ENCODE assay signal across 13 mouse cellular contexts in the genomic region with DNA sequence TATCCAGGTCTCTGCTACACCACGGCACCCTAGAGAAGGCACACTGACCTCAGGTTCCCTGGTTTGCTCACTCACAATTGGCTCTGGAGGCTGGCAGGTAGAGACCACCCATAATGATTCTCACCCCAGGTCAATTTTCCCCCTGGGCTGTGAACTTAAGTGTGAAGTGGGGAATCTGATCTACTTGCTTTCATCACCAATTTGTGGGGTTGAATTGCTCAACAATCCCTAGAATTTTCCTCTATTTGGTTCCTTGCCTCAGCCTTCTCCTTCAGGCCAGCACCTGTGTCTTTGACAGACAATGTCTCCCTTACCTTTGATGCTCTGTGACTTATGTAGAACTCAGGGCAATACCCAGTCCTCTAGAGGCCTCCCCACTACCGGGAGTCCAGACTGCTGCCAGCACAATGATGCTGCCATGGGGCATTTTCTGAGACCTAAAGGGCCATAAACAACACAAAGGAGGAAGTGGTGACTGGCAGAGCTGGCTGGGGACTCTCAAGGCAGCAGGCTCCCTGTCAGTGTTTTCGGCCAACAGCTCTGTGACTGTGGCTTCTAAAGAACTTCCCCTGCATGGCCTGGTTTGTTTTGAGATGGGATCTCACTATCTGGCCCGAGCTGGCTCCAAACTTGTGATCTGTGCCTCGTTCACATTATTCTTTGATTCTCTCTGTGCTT.
DNase-seq lines count a peak whose midpoint lies in the region; ATAC-seq and TF ChIP-seq lines count a peak whose summit lies in the region.
"Had no signal": no experiment of that assay in that cellular context is flagged by ENCODE, and none has a peak within 500 bp of the region (broad histone marks: within the 10 kb centered on the region; RNA-seq: fewer than 3 reads in every experiment).

No protein-coding gene starts in this region.

- no peaks in the 10 kb centered on the region for H3K4me1 ChIP-seq in kidney, adult 2 months (ENCODE audit: control insufficient read depth, insufficient read depth, low read length)
- H3K4me1 ChIP-seq in CH12.LX (ENCODE audit: control insufficient read depth in 1 of 2, insufficient read depth in 2 of 2) = peaks cover 3 to 23% of the 10 kb centered on the region in 2 experiments; a peak in 3 of 4 replicates
- no peaks in the 10 kb centered on the region for H3K4me1 ChIP-seq in hindbrain, embryonic 16.5 days (ENCODE audit: control insufficient read depth, insufficient read depth, low read depth, low read length)
- 0 out of 2 replicates have a peak, but pooled peaks cover 2% of the 10 kb centered on the region for H3K4me1 ChIP-seq in forebrain, embryonic 16.5 days (replicated peaks; ENCODE audit: control insufficient read depth, insufficient read depth, low read length)

- TF ChIP-seq CTCF in kidney, adult 2 months (conservative IDR thresholded peaks at IDR 0.05; ENCODE audit: insufficient read depth, insufficient read length, low read depth, low read length) = no peak
- no peak for TF ChIP-seq CTCF in CH12.LX (conservative IDR thresholded peaks at IDR 0.05 in 1 of 2, IDR thresholded peaks at IDR 0.05 in 1 of 2; ENCODE audit: low read depth in 2 of 2, low read length in 2 of 2)

- dilution Hi-C loops in CH12.LX (cut with MboI; ENCODE audit: extremely low pct_ligation_motif_present, extremely low pct_unique_long_range_greater_than_20kb, low sequenced_read_pairs) = no loop called here

- H3K9me3 ChIP-seq in CH12.LX (replicated peaks; ENCODE audit: low read length) = no peaks in the 10 kb centered on the region
- H3K9me3 ChIP-seq in hindbrain, embryonic 16.5 days (ENCODE audit: control insufficient read depth, low read length) = no peaks in the 10 kb centered on the region
- H3K9me3 ChIP-seq in forebrain, embryonic 16.5 days (ENCODE audit: control insufficient read depth, low read length) = no peaks in the 10 kb centered on the region
- H3K9me3 ChIP-seq: forebrain, embryonic 13.5 days had no signal

- 60% methylated on average over 5 of the region's 5 CpGs for WGBS in kidney, adult 2 months
- WGBS in hindbrain, embryonic 16.5 days = 72% methylated on average over 5 of the region's 5 CpGs
- 65% methylated on average over 5 of the region's 5 CpGs for WGBS in forebrain, embryonic 16.5 days

- H3K79me2 ChIP-seq in CH12.LX (replicated peaks; ENCODE audit: control insufficient read depth, extremely low read depth, insufficient read depth, poor library complexity, severe bottlenecking) = no peaks in the 10 kb centered on the region

- no peak for TF ChIP-seq POLR2A in kidney, adult 2 months (IDR thresholded peaks at IDR 0.05; ENCODE audit: low read depth, low read length)
- no peak for TF ChIP-seq POLR2A in CH12.LX (IDR thresholded peaks at IDR 0.05; ENCODE audit: low read depth, low read length)

- TF ChIP-seq RAD21 in CH12.LX (IDR thresholded peaks at IDR 0.05; ENCODE audit: low read depth, low read length) = no peak

- in situ Hi-C loops in CH12.LX (cut with MboI; ENCODE audit: low pct_ligation_motif_present, low pct_unique_long_range_greater_than_20kb, low sequenced_read_pairs) = no loop called here

- no peak for TF ChIP-seq EP300 in CH12.LX (IDR thresholded peaks at IDR 0.05; ENCODE audit: low read length)

- no peak overlapping the region for H3K9ac ChIP-seq in CH12.LX (ENCODE audit: insufficient read depth, low read depth)
- H3K9ac ChIP-seq in hindbrain, embryonic 16.5 days (ENCODE audit: low read depth, low read length) = no peak overlapping the region
- no peak overlapping the region for H3K9ac ChIP-seq in forebrain, embryonic 16.5 days (replicated peaks; ENCODE audit: low read depth, low read length)
- H3K9ac ChIP-seq: forebrain, embryonic 13.5 days; lung, embryonic 14.5 days had no signal

- H3K4me2 ChIP-seq in CH12.LX (ENCODE audit: insufficient read depth, low read depth, poor library complexity, severe bottlenecking) = no peak overlapping the region
- no peak overlapping the region for H3K4me2 ChIP-seq in hindbrain, embryonic 16.5 days (ENCODE audit: low read length)
- no peak overlapping the region for H3K4me2 ChIP-seq in forebrain, embryonic 16.5 days (ENCODE audit: low read length)
- H3K4me2 ChIP-seq: forebrain, embryonic 13.5 days; lung, embryonic 14.5 days had no signal

- peak; percentile 12 for DNase-seq in kidney, adult 2 months
- no peak for DNase-seq in kidney, postnatal 4 days
- peak; percentile 49 for DNase-seq in CH12.LX (ENCODE audit: extremely low read depth)
- peak; percentile 23 to 25 for DNase-seq in heart, postnatal 36 days
- DNase-seq in gastrocnemius, postnatal 4 days (ENCODE audit: low spot score in 2 of 2) = no peak
- DNase-seq: adrenal gland, adult 8-10 months; embryo, embryonic 11 days; lung, embryonic 14.5 days had no signal

- no peak overlapping the region for H3K27ac ChIP-seq in kidney, adult 2 months (ENCODE audit: insufficient read depth, low read depth, low read length)
- no peak overlapping the region for H3K27ac ChIP-seq in CH12.LX (ENCODE audit: insufficient read depth, low read depth)
- no peak overlapping the region for H3K27ac ChIP-seq in hindbrain, embryonic 16.5 days (ENCODE audit: low read depth, low read length)
- no peak overlapping the region for H3K27ac ChIP-seq in forebrain, embryonic 16.5 days (ENCODE audit: low read length)
- H3K27ac ChIP-seq: forebrain, embryonic 13.5 days; layer of hippocampus, adult 2 months had no signal

- peak; percentile 91 for ATAC-seq in neutrophil, adult 5-6 weeks (ENCODE audit: extremely low read depth, insufficient number of reproducible peaks, low FRiP score, poor library complexity, severe bottlenecking)
- no peak for ATAC-seq in hindbrain, embryonic 16.5 days
- no peak for ATAC-seq in forebrain, embryonic 16.5 days
- ATAC-seq: forebrain, embryonic 13.5 days had no signal

- H3K4me3 ChIP-seq in kidney, adult 2 months (ENCODE audit: insufficient read depth, low read depth, low read length) = no peak overlapping the region
- H3K4me3 ChIP-seq in CH12.LX (replicated peaks in 1 of 3; ENCODE audit: low read depth in 2 of 3, low read length in 2 of 3, poor library complexity in 1 of 3) = no peak overlapping the region
- H3K4me3 ChIP-seq in hindbrain, embryonic 16.5 days (ENCODE audit: low read length) = no peak overlapping the region
- H3K4me3 ChIP-seq in forebrain, embryonic 16.5 days (replicated peaks; ENCODE audit: low read length) = no peak overlapping the region
- H3K4me3 ChIP-seq: forebrain, embryonic 13.5 days; layer of hippocampus, adult 2 months had no signal

- no peaks in the 10 kb centered on the region for H3K27me3 ChIP-seq in kidney, adult 2 months (replicated peaks; ENCODE audit: control insufficient read depth, insufficient read depth, low read length)
- H3K27me3 ChIP-seq in CH12.LX (replicated peaks) = no peaks in the 10 kb centered on the region
- no peaks in the 10 kb centered on the region for H3K27me3 ChIP-seq in hindbrain, embryonic 16.5 days (replicated peaks; ENCODE audit: control insufficient read depth, insufficient read depth, low read length)
- no peaks in the 10 kb centered on the region for H3K27me3 ChIP-seq in forebrain, embryonic 16.5 days (replicated peaks; ENCODE audit: control insufficient read depth, insufficient read depth, low read length)
- H3K27me3 ChIP-seq: forebrain, embryonic 13.5 days had no signal

- intact Hi-C loops in heart, postnatal 36 days (cut with DNase I) = no loop called here

- no peaks in the 10 kb centered on the region for H3K36me3 ChIP-seq in kidney, adult 2 months (ENCODE audit: control insufficient read depth, insufficient read depth, low read length)
- peaks cover 0 to 9% of the 10 kb centered on the region in 2 experiments for H3K36me3 ChIP-seq in CH12.LX (replicated peaks in 1 of 2; ENCODE audit: control insufficient read depth in 1 of 2, insufficient read depth in 1 of 2, low read length in 1 of 2)
- H3K36me3 ChIP-seq in hindbrain, embryonic 16.5 days (ENCODE audit: control insufficient read depth, insufficient read depth, low read length) = no peaks in the 10 kb centered on the region
- H3K36me3 ChIP-seq in forebrain, embryonic 16.5 days (ENCODE audit: control insufficient read depth, insufficient read depth) = no peaks in the 10 kb centered on the region

TF ChIP-seq in CH12.LX, 34 proteins besides CTCF, POLR2A, EP300 and RAD21:
- TF ChIP-seq TBP (conservative IDR thresholded peaks at IDR 0.05; ENCODE audit: low read depth, low read length) (no peak), ELF1 (IDR thresholded peaks at IDR 0.05; ENCODE audit: low read depth, low read length) (peak; percentile 29; the same call in 1 of the 2 replicates), RCOR1 (conservative IDR thresholded peaks at IDR 0.05; ENCODE audit: low read depth, low read length) (no peak)

Comparison
In these comparisons a context has a peak if more than half of its experiments do, and no peak if none do; other contexts are left out.
1. DNase-seq: peak in kidney, adult 2 months (single experiment), CH12.LX (single experiment) and heart, postnatal 36 days (2 of 2); none in kidney, postnatal 4 days (0 of 2) and gastrocnemius, postnatal 4 days (0 of 2).